In the genomic region with DNA sequence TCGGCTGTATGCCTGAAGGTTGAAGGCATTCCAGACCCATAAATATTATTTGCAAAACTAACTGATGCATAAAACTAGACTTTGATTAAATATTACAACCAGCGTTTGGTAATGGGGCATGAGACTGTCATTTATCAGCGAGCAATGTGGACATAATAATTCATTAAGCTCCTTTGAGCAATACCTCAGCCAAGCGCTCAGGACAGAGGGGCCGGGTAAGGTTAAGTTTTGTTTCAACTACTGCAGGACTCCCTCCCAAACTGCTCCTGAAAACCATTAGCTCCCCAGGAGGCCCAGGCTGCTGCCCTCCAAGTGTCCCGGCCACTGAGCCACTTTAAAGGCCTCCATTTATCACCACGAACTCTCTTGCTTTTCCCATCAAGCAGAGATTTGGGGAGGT, we compare ENCODE assay signal across 26 mouse cellular contexts.
A peak's percentile ranks its signal among the peaks of the same experiment; 100 is the strongest.
DNase-seq lines count a peak whose midpoint lies in the region; ATAC-seq and TF ChIP-seq lines count a peak whose summit lies in the region.
"Had no signal": no experiment of that assay in that cellular context is flagged by ENCODE, and none has a peak within 500 bp of the region (broad histone marks: within the 10 kb centered on the region; RNA-seq: fewer than 3 reads in every experiment).

No protein-coding gene starts in this region.

- H3K27me3 ChIP-seq in kidney, embryonic 16.5 days (ENCODE audit: insufficient read depth, low read length): no peaks in the 10 kb centered on the region
- no peaks in the 10 kb centered on the region for H3K27me3 ChIP-seq in forebrain, postnatal 0 days (ENCODE audit: insufficient read depth, low read length)
- H3K27me3 ChIP-seq: forebrain, embryonic 13.5 days; liver, embryonic 12.5 days; megakaryocyte, embryonic 14.5 days had no signal

- H3K4me3 ChIP-seq in kidney, embryonic 16.5 days (ENCODE audit: low read length): no peak overlapping the region
- H3K4me3 ChIP-seq in forebrain, postnatal 0 days (ENCODE audit: low read depth, low read length): no peak overlapping the region
- H3K4me3 ChIP-seq: forebrain, embryonic 13.5 days; liver, embryonic 12.5 days; megakaryocyte, embryonic 14.5 days had no signal

- H3K4me1 ChIP-seq in kidney, embryonic 16.5 days (ENCODE audit: insufficient read depth, low read length): peaks cover 16% of the 10 kb centered on the region
- no peaks in the 10 kb centered on the region for H3K4me1 ChIP-seq in forebrain, postnatal 0 days (ENCODE audit: insufficient read depth)
- H3K4me1 ChIP-seq: forebrain, embryonic 13.5 days; liver, embryonic 12.5 days; megakaryocyte, embryonic 14.5 days had no signal

- H3K9me3 ChIP-seq in kidney, embryonic 16.5 days (ENCODE audit: low read length): no peaks in the 10 kb centered on the region; the same call in 1 of the 2 replicates
- H3K9me3 ChIP-seq in forebrain, postnatal 0 days (ENCODE audit: low read length): no peaks in the 10 kb centered on the region
- H3K9me3 ChIP-seq: forebrain, embryonic 13.5 days; liver, embryonic 12.5 days; megakaryocyte, embryonic 14.5 days had no signal

- H3K9ac ChIP-seq in kidney, embryonic 16.5 days (replicated peaks; ENCODE audit: low read length): no peak overlapping the region
- H3K9ac ChIP-seq in forebrain, postnatal 0 days: no peak overlapping the region
- H3K9ac ChIP-seq: forebrain, embryonic 13.5 days; hindbrain, embryonic 14.5 days; liver, embryonic 12.5 days; liver, postnatal 0 days had no signal

- 33% methylated on average over 7 of the region's 7 CpGs for WGBS in kidney, embryonic 16.5 days
- WGBS in forebrain, postnatal 0 days: 84% methylated on average over 7 of the region's 7 CpGs

- H3K36me3 ChIP-seq in kidney, embryonic 16.5 days (ENCODE audit: insufficient read depth, low read length): no peaks in the 10 kb centered on the region
- H3K36me3 ChIP-seq in forebrain, postnatal 0 days (ENCODE audit: insufficient read depth): no peaks in the 10 kb centered on the region
- H3K36me3 ChIP-seq: liver, embryonic 12.5 days had no signal

- peak; percentile 33 for DNase-seq in embryo, embryonic 11 days
- no peak for DNase-seq in embryo, embryonic 9.5 days (ENCODE audit: extremely low spot score)
- DNase-seq in kidney, adult 11 months: peak; percentile 63
- DNase-seq in kidney, postnatal 10 days: no peak
- peak; percentile 54 for DNase-seq in mesoderm, embryonic 11.5 days (ENCODE audit: low read depth, low spot score)
- no peak for DNase-seq in spleen, postnatal 36 days (ENCODE audit: low spot score in 2 of 2)
- no peak for DNase-seq in forebrain, postnatal 0 days
- DNase-seq: adrenal gland, adult 2 months; adrenal gland, postnatal 36 days; cerebellum, adult 2 months; cerebellum, postnatal 14 days; gastrocnemius, postnatal 25 days; left cerebral cortex, postnatal 4 days; liver, postnatal 0 days; lung, postnatal 36 days; midbrain, embryonic 14.5 days; right cerebral cortex, adult 18-20 months; right cerebral cortex, postnatal 4 days; thymus, postnatal 4 days had no signal

- no peak overlapping the region for H3K4me2 ChIP-seq in kidney, embryonic 16.5 days (replicated peaks; ENCODE audit: low read depth, low read length)
- no peak overlapping the region for H3K4me2 ChIP-seq in forebrain, postnatal 0 days (ENCODE audit: low read depth)
- H3K4me2 ChIP-seq: forebrain, embryonic 13.5 days; hindbrain, embryonic 14.5 days; liver, embryonic 12.5 days had no signal

- peak overlapping the region; percentile 47; the same call in 1 of the 2 replicates for H3K27ac ChIP-seq in kidney, embryonic 16.5 days (ENCODE audit: low read length)
- H3K27ac ChIP-seq in forebrain, postnatal 0 days (ENCODE audit: low read depth, low read length): no peak overlapping the region
- H3K27ac ChIP-seq: forebrain, embryonic 13.5 days; hindbrain, embryonic 14.5 days; liver, embryonic 12.5 days had no signal

- ATAC-seq in kidney, embryonic 16.5 days (ENCODE audit: low FRiP score, low TSS enrichment): peak; percentile 70
- ATAC-seq in forebrain, postnatal 0 days: no peak
- ATAC-seq: activated CD4-positive, CD25-positive, alpha-beta regulatory T cell, adult 4 months; forebrain, embryonic 13.5 days; inflammation-experienced regulatory T-cells, adult 6 months; liver, embryonic 12.5 days; liver, postnatal 0 days had no signal

- TF ChIP-seq CTCF in forebrain, postnatal 0 days (IDR thresholded peaks at IDR 0.05; ENCODE audit: low read depth): no peak

Comparison
In these comparisons a context has a peak if more than half of its experiments do, and no peak if none do; other contexts are left out.
1. DNase-seq: peak in embryo, embryonic 11 days (single experiment), kidney, adult 11 months (single experiment) and mesoderm, embryonic 11.5 days (single experiment); none in embryo, embryonic 9.5 days (single experiment), kidney, postnatal 10 days (single experiment), spleen, postnatal 36 days (0 of 2) and forebrain, postnatal 0 days (single experiment).